Mouse (Mus musculus) layer of hippocampus, postnatal 14 days (tissue): ENCODE measurements around the gene Gldc. TPM values are rescaled to one million over a fixed set of nuclear protein-coding genes. Genes with fewer than 3 reads are reported as not detected.

Source experiments
- DNase-seq, 2 experiments: peaks; one replicate each; pipeline ENCODE4 v3.0.0; 2021 to 2022; ENCODE audit warnings: low spot score in 2 of 2, mixed read lengths in 1 of 2
- total RNA-seq, 2 experiments: library from RNA; stranded (reverse); gene quantifications; 2 replicates each; pipeline ENCODE4 v1.2.3; 2021

Gene Gldc
- total RNA-seq, 2 experiments from 2014 or later = 24.2 to 25.9 TPM

DNA sequence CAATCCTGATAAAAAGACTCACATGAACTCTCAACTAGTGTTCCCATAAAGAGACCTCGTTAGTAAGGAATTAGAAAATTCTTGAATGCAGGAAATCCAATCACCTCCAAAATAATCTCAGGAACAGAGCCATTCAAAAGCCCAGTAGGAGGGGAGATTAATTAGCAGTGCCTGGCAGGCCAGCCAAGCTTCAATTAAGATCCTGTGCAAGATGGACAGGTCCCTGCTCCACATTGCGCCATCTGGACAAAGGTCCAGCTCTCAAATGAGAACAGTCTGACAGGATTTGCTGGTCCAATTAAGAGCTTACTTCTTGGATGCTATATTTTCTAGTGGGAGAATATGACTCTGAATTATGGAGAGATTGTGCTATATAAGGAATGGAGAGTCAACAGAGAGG, 15.2 kb downstream of the Gldc start:
- DNase-seq = peak; percentile 16 to 74

DNA sequence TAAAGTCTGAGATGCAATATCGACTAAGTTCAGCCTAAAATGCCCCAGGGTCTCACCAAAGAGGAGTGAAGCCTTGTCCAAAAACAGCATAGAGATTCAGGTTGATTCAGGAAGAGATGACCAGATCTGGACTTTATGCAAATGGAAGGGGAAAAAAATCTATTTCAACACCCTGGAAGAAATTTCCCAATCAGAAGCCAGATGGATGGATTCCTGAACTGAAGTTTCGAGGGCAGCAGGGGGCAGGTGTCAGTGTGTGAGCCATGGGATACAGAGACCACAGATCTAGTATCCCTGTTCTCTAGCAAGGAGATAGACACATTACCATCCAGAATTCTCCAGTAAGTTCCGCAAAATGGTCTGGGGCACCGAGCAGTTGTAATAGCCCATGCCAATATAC, 17.0 kb downstream of the Gldc start:
- no peak for DNase-seq

DNA sequence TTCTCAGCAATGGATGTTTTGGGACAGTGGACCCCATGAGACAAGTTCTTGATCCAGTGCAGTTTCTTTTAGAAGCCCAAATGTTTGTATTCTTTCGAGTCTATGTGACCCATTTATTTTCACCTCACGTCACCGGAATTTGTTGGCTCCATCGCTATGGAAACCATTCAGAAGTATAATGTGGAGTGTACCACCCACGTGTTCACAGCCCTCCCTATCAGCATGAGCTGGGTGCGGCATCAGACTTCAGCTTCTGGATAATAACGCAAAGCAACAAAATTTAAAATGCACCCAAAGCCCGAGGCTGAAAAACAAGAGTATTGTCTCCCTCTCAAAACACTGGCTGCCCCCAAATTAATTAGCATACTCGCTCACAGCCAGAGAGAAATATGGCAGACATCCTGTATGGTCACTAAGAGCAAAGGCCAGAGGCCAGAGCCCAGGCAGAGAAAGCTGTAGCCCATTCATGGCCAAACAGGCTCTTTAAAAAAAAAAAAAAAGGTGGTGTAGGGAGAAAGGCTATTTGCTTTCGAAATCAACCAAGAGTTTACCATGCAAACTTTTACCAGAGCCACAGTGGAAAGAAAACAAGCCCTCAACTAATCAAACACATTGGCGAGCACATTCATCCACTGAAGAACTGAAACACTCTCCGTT, 18.1 kb downstream of the Gldc start:
- DNase-seq = peak; percentile 44 to 80

DNA sequence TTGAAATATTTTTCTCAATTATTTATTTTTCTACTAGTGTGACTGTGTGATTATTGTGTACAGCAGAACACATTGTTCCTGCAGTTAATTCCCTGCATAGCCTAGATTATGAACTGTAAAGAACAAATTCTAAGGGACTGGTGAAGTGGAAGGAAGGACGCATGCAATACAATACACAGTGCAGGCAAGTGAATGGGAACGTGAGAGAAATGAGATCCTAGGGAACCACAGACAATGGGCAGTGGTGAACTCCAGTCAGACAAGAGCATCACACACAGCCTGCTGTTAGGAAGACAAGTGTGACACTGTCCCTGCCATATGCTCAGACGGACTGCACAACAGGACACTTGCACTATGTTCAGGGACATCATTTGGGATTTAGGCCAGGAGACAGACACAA, 21.5 kb downstream of the Gldc start:
- DNase-seq = no peak

DNA sequence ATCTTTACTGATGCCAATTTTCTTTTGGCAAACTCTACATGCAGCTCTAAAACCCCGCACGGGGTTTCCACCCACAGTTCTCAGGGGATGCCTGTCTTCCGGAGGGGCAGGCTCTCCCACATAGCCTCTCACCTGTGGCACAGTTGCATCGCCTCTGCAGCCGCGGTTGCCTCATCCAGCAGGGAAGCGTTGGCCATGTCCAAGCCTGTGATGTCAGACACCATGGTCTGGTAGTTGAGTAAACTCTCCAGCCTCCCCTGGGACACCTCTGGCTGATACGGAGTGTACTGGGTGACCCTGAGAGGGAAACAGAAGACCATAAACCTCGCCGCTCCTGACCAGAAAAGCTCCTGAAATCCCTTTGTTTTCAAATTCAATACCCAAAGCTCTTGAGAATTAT, 23.9 kb downstream of the Gldc start:
- DNase-seq = no peak

DNA sequence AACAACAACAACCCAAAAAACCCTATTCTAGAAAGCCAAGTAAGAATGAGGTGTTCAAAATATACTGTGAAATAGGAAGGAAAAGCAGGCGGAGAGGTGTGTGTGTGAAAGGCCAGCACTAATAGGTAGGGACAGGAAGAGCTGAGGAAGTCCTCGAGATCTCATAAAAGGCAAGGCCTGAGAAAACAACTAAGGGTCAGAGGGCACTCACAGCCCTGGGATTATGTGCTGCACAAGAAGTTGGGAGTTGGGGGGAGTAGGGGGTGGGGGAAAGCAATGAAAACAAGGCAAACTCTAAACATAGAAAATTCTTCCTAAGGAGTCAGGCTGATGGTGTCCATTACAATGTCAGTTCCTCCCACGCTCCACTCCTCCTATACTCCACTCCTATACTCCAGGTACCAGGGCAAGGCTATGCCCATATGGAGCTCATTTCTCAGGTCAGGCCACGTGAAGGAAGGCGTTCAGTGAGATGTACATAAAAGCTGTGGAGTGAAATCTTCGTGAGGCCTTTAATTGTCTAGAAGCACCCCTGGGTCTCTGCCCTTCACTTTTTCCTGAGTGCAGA, 25.9 kb downstream of the Gldc start:
- DNase-seq = no peak

DNA sequence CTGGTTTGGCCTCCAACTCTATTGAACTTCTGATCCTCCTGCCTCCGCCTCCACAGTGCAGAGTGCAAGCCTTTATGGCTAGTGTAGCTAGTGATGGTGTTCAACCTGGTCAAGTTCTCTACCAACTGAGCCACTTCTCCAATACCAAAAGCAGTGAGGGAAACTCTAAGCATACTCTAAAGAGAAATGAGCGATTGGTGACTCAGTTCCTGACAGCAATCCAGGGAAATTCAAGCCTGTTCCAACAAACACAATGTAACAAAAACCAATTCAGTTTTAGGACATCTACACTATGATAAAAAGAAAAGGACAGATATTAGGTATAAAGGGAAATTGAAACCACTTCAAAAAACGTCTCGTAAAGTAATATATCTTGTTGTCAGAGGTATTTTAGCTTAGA, 27.9 kb downstream of the Gldc start:
- DNase-seq = no peak

DNA sequence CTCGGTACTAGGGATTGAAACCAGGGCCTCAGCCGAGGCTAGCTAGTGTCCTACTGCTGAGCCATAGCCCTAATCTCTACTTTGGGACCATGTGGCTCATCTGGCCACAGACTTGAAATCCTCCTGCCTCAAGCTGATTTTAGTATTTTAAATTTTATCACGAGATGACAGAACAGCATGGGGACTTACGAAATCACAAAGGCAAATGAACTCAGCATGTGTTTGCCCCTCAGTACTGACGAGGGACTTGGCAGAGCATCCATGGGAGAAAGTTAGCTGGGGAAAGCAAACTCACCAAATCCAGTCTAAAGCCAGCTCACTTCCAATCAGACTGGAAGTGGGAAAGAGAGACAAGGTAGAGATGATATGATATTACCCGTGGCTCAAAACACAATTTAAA, 28.5 kb downstream of the Gldc start:
- DNase-seq = no peak

DNA sequence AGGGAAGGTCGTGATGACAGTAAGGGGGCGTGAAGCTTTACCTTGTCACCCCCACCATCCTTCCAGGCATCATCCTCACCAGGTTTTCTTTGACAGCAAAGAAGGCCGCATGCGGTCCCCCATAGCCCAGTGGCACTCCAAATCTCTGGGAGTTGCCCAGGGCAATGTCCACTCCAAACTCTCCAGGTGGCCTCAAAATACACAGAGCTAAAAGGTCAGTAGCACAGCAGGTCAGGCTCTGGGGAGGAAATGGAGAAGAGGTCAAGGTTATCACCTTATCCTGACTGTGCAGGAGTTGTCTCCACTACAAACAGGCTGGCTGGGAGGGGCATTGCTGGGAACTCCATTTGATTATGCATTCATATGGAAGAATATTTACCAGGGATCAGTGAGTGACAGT, 30.1 kb downstream of the Gldc start:
- no peak for DNase-seq

DNA sequence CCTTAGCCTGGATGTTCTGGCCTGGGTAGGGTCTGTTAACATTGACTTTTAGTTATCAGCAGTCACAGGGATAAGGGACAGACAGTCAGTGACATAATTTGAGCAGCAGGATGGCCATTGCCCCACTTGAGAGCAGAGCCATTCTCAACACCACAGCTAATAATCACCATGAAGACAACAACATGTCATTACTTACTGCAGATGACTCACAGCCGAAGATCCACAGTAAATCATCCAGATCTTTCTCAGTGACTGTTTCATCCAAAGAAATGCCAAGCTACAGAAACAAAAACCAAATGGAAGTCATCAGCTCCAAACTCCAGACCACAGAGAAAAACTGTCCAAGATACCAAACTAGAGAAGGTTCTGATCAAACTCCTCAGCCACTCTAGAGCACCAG, 38.9 kb downstream of the Gldc start:
- DNase-seq = no peak

DNA sequence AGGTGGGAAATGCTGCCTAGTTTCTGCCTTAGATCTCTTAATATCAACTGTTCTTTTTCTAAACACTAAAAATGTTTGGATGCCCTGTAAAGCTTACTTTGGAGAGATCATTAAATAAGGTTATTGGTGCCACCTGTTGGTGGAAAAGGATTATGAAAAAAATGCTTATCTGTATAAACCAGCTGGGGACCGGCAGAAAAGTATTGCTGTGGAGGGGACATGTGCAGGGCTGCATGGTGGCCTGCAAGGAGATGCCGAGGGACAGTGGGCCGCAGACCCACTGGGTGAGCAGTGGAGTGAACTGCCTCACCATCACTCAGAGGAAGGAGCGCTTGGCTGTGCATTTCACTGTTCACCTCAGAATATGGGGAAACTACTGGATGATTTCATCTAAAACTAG, 47.1 kb downstream of the Gldc start:
- DNase-seq = peak in 1 of 2 experiments; percentile 70

DNA sequence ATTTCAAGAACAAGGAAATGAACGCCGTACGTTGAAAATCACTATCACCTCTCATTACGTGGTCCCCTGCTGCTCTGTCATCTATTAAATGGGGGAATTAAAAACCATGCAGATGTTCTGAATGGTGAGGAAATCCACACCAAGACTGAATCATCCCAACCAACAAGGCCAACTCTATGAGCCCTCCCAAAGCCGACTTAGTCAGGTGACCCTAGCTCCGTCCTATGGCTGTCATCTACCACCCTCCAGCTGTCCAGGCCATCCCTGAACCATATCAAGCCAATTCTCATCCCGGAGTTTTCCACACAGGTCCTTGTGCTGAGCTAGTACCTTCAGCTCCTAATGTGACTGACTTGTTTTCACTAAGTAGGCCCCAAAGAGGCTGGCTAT, 49.6 kb downstream of the Gldc start:
- no peak for DNase-seq

DNA sequence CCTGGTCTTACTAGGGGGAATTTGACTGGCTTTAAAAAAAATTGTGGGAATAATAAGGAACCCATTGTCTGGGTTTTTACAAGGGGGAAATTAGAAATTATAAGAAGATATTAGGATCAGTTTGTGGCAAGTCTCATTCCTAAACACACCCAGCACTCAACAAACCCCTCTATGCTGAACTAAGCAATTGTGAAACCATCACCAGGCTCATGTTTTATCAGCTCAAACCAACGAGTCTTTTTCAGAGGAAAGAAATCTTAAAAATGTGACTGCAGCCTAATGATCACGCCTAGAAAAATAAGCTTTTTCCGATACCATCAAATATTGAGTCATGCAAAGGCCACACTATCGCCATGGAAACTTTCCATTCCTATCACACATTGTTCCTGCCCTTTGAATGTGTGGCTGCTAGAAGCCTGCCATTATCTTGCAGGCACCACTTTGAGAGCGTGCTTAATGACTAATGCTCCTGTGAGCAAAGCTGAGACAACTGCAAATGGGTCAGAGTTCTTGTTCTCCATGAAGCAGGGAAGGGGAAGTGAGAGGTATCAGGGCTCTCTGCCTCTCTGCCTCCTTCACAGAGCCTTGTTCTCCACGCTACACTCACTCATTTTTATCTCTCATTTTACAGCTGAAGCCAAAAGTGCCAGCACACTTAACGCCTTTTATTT, 50.1 kb downstream of the Gldc start:
- no peak for DNase-seq

DNA sequence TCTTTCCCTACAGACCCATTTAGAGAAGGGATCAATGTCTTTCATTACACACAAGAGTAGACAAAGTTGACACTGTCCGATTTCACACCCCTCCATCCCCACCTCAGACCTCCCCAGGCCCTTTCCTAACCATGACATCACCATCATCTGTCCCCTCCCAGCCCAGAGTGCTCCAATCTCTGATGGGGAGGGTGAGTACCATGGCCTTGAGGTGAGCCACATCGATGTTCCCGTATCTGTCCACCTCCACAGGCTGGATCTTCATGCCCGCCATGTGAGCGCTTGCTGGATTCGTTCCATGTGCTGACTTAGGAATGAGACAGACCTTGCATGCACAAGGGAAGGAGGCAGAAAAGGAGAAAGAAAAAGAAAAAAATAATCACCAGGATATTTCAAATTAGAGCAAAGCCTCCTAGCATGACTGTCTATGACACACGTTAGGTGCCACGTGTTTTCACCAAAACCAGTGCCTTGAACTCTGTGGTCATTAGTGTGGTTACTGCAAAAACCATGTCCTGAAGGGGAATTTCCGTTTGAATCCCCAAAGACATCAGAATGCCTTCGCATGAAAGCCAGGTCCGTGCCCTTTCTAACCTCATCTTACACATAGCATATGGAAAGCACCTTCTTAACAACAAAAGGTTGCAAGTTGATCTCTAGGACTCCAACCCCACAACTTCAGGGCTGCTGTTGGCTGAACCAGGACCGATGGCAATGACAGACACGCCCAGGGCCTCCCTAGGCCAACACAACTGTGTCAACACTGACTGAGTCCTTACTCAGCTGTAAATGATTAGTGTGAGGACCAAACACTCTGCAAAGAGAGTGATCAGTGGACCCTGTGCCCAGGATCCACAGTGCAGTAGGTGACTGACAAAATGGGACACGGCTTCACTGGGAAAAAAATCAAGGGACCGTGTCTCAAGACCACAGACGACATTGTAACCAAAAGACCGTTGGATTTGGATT, 56.6 kb downstream of the Gldc start:
- no peak for DNase-seq

DNA sequence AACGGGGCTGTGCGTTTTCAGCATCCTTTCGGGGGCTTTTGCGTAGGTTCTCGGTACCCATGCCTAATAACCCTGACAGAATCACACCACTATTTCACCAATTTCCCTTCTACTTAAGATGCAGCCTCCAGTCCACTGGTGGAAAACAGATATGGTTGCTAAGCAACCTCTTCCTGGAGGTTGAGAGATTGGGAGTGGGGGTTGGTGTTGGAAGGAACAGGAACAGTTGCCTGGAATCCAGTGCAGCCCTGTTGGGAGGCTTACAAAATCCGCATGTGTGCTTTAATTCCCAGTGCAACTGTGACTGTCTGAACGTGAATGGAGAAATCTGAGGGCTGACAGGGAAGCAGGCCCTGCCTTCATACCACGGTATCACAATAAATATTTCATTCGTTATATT, 57.5 kb downstream of the Gldc start:
- DNase-seq = peak; percentile 56 to 81

DNA sequence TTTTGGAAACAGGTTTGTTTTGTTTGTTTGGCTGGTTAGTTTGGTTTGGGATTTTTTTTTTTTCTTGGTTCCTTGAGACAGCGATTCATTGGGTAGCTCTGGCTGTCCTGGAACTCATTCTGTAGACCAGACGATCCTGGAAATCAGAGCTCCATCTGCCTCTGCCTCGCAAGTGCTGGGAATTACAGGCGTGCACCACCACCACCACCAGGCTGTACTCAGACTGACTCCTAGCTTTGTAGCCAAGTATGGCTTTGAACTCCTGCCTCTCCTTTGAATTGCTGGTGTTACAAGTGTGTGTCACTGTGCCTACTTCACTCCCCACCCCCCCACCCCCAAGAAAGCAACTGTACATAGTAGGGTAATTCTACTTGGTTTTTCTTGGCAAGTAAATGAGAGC, 58.0 kb downstream of the Gldc start:
- DNase-seq = no peak

DNA sequence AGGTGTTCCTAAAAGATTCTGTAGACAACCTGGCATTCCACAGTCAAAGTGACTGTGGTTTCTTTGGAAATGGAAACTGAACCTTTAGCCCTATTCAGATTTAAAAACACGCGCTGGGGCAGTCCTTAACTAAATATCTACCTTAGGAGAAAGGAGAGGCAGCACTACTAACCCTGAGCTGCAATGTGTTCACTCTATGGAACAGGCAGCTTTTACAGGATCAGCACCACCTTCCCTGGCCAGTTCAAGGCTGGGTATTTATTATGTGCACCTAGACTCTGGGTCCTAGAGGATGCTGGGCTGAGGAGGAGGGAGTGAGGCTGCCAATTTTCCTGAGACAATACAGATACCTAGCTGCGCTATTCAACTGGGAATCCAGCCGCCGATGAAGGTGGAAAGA, 59.6 kb downstream of the Gldc start:
- no peak for DNase-seq

DNA sequence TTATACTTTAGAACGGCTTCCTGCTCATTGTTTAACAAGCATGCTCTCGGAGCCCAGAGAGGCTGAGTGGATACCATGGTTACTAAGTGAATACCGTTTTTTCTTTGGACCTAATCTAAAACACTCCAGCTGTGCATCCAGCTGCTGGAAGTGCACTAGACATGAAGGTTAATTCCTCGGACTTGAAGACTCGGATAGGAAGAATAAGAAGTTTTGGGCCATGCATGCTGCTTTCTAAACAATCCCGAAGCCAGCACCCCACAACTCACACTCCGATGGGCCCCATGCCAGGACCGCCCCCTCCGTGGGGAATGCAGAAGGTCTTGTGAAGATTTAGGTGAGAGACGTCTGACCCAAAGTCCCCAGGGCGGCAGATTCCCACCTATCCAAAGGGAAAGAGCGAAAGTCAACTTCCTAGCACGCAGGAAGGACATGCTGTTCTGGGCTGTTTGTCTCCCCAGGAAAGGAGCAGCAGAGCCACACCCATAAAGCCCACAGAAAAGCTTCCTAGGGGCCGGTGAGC, 60.2 kb downstream of the Gldc start:
- no peak for DNase-seq

DNA sequence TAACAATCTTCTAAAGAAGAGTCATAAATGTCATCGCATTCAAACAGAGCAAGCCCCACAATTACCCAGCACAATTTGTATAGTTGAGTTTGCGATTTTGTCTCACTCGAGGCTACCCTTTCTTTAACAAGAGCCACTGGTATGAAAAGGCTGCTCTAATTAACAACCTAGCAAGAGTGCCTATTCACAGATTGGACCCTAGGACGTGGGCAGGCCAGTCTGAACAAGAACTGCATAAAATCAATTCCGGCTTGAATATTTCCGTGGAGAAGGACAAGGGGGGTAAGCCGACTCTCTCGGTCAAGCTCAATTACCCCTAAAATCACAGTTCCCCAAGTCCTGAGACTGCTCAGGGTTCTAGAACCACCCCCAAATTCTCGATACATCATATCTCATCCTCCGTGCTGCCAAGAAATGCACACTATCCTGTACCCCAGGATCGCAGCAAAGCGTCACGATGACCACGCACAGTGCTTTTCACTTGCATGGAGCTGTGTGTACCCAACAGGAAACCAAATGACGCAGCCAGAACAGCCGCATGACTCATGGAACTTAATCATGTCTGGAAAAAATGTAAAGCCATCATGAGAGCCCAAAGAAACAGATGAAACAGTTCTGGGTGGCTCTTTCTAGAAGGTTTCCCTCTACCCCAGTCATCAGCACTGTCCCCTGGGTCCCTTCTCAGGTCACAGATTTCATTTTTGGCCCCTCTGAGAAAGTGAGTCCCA, 62.1 kb downstream of the Gldc start:
- no peak for DNase-seq

DNA sequence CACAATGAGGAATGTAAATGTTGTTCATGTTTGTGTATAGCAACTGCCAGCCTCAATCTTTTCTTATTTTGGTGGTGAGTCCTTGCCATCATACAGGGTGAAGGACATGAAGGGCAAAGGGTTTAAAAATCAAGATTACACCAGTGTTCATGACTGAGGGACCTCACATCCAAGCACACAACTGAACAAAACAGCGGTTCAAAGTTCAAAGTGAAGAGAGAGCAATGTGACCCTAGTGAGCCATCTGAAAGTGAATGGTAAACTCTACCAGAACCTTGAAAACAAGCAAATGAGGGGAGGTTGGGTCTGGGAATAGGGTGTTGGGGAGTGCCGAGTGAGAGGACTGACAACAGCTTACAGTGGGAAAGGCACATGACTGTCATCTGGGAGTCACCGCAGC, 63.8 kb downstream of the Gldc start:
- no peak for DNase-seq

DNA sequence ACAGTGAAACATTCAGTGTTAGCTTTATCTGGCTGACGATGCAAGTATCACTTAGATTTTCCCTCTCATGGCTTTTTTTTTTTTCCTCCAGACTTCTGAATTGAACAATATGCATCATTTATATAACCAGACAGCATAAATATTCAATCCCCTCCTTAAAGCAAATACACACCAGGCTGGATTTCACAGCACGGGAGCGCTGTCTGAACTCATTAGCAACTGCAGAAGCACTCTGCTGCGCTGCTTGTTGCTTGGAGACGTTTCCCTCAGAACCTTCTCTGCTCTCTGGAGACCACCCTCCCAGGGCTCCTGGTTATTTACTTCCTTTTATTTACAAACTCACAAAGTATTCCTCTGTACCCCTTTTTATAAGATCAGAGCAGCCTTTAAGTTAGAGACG, 66.1 kb downstream of the Gldc start:
- no peak for DNase-seq
